Mouse (Mus musculus): ENCODE measurements around the gene Stxbp3. TPM values are rescaled to one million over a fixed set of nuclear protein-coding genes. Genes with fewer than 3 reads are reported as not detected.

The Stxbp3 gene
- total and polyA plus RNA-seq, 3 experiments: 15.9 to 32.2 TPM; not detected in 1

DNA sequence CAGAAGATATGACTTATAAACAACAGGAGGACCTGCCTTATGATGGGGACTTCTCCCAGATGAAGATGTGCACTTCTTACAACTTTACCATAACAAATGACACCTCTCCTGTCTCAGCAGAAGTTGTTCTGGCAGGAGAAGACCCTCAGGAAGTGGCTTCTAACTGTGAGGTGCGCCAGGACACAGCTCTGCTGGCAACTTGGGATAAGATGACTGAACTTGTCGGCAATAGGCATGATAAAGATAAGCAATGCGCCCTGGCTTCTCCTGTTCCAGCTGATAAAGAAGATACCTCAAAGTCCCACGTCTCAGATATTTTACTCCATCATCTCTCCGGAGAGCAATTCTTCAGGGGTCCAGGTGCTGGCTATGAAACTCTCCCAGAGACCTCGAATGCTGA is 88.6 kb downstream of the Stxbp3 start:
- Histone ChIP-seq H3K27ac (ENCODE audit: control insufficient read depth, low read depth, low read length) (peak overlapping the region; percentile 71), H3K4me3 (ENCODE audit: control insufficient read depth in 1 of 2, insufficient read depth in 1 of 2, low read depth in 2 of 2, low read length in 2 of 2) (peak overlapping the region; percentile 26 to 44; a peak in 3 of 4 replicates), H3K9ac (ENCODE audit: control insufficient read depth, low read depth, low read length, poor library complexity, severe bottlenecking) (no peak overlapping the region), H3K9me3 (replicated peaks; ENCODE audit: insufficient read depth, low read length) (no peaks in the 10 kb centered on the region), H3K36me3 (ENCODE audit: control insufficient read depth in 1 of 2, insufficient read depth in 2 of 2, low read length in 2 of 2) (peaks cover 0 to 28% of the 10 kb centered on the region in 2 experiments; a peak in 2 of 4 replicates), H3K79me2 (ENCODE audit: control insufficient read depth, insufficient read depth, low read length, poor library complexity) (no peaks in the 10 kb centered on the region), H3K27me3 (ENCODE audit: control insufficient read depth in 1 of 2, insufficient read depth in 2 of 2, low read length in 2 of 2) (no peaks in the 10 kb centered on the region), H3K4me1 (ENCODE audit: control insufficient read depth in 1 of 2, insufficient read depth in 2 of 2, low read length in 2 of 2) (peaks cover 6 to 26% of the 10 kb centered on the region in 2 experiments)
- DNase-seq (ENCODE audit: low read depth, low spot score): peak; percentile 61
- TF ChIP-seq E2F4 (IDR thresholded peaks at IDR 0.05; ENCODE audit: borderline replicate concordance, low read depth, low read length) (no peak), ELF1 (IDR thresholded peaks at IDR 0.05; ENCODE audit: low read depth, low read length) (no peak), ETS1 (IDR thresholded peaks at IDR 0.05; ENCODE audit: low read depth, low read length) (peak; percentile 79; the same call in 1 of the 2 replicates), GATA1 (IDR thresholded peaks at IDR 0.05; ENCODE audit: low read depth, low read length) (peak; percentile 92), TCF12 (IDR thresholded peaks at IDR 0.05; ENCODE audit: low read depth, low read length) (peak; percentile 95), EP300 (IDR thresholded peaks at IDR 0.05; ENCODE audit: low read depth in 1 of 2, low read length in 2 of 2) (peak; percentile 84 to 91), TAL1 (IDR thresholded peaks at IDR 0.05; ENCODE audit: low read length) (peak; percentile 45)

DNA sequence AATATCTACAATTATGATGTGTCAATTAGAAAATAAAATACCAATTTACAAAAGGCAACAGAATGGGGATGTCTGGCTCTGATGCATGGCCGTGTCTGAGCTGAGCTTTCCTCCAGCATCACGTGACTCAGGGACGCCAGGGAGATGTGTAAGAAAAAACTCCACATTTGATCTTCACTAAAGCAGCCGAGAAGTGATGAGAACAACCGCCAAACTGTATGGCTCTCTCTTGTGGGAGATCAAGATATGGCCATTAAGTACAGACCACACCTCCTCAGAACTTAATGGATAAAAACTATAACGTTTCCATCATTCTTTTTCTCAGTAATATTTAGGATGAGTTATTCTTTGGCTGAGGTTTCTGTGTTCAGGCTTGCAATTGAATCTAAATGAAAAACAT is 89.3 kb downstream of the Stxbp3 start:
- H3K27ac ChIP-seq (ENCODE audit: control insufficient read depth, low read depth, low read length): peak overlapping the region; percentile 71
- H3K27me3 ChIP-seq (ENCODE audit: control insufficient read depth in 1 of 2, insufficient read depth in 2 of 2, low read length in 2 of 2): no peaks in the 10 kb centered on the region
- DNase-seq (ENCODE audit: low read depth, low spot score): peak; percentile 79
- H3K9ac ChIP-seq (ENCODE audit: control insufficient read depth, low read depth, low read length, poor library complexity, severe bottlenecking): peak overlapping the region; percentile 17; the same call in 1 of the 2 replicates
- H3K4me3 ChIP-seq (ENCODE audit: control insufficient read depth in 1 of 2, insufficient read depth in 1 of 2, low read depth in 2 of 2, low read length in 2 of 2): peak overlapping the region; percentile 23 to 44
- no peaks in the 10 kb centered on the region for H3K9me3 ChIP-seq (replicated peaks; ENCODE audit: insufficient read depth, low read length)
- H3K79me2 ChIP-seq (ENCODE audit: control insufficient read depth, insufficient read depth, low read length, poor library complexity): no peaks in the 10 kb centered on the region
- peaks cover 0 to 28% of the 10 kb centered on the region in 2 experiments; a peak in 2 of 4 replicates for H3K36me3 ChIP-seq (ENCODE audit: control insufficient read depth in 1 of 2, insufficient read depth in 2 of 2, low read length in 2 of 2)
- TF ChIP-seq NELFE (IDR thresholded peaks at IDR 0.05; ENCODE audit: low read depth, low read length) (no peak), TAL1 (IDR thresholded peaks at IDR 0.05; ENCODE audit: low read length) (no peak), BHLHE40 (IDR thresholded peaks at IDR 0.05; ENCODE audit: borderline replicate concordance, low read depth, low read length) (peak; percentile 66; the same call in 1 of the 2 replicates), RAD21 (IDR thresholded peaks at IDR 0.05; ENCODE audit: low read depth, low read length) (no peak), GABPA (IDR thresholded peaks at IDR 0.05; ENCODE audit: low read depth, low read length) (no peak), ZNF384 (IDR thresholded peaks at IDR 0.05; ENCODE audit: low read depth, low read length) (peak; percentile 46; the same call in 1 of the 2 replicates), USF1 (IDR thresholded peaks at IDR 0.05; ENCODE audit: low read depth, low read length) (peak; percentile 98), TBP (IDR thresholded peaks at IDR 0.05; ENCODE audit: low read depth, low read length) (0 out of 2 replicates have a peak, but pooled peaks have one; percentile 38), GATA1 (IDR thresholded peaks at IDR 0.05; ENCODE audit: low read depth, low read length) (peak; percentile 56; the same call in 1 of the 2 replicates), MAX (IDR thresholded peaks at IDR 0.05; ENCODE audit: low read length) (peak; percentile 93), USF2 (IDR thresholded peaks at IDR 0.05; ENCODE audit: borderline replicate concordance in 1 of 2, insufficient read depth in 1 of 2, low read depth in 1 of 2, low read length in 2 of 2) (peak; percentile 52 to 87)
- peaks cover 6 to 26% of the 10 kb centered on the region in 2 experiments for H3K4me1 ChIP-seq (ENCODE audit: control insufficient read depth in 1 of 2, insufficient read depth in 2 of 2, low read length in 2 of 2)
